Mouse (Mus musculus) inflammation-experienced regulatory T-cells, adult 16 weeks (primary cell): Measurements from ENCODE around the gene Gm21312. TPM values are rescaled to one million over a fixed set of nuclear protein-coding genes. Genes with fewer than 3 reads are reported as not detected.

Experiments used
- polyA plus RNA-seq: library from polyadenylated mRNA; unstranded; fragments of 100-300 nt; shearing (Covaris generic); gene quantifications from one replicate; pipeline ENCODE4 v1.2.1, GENCODE M21; 2017

The Gm21312 gene
- not detected for polyA plus RNA-seq

GRCm38 (mm10) chr10:104176724-104177123 lies at the start of gene Gm21312:
TSS of gene Gm21312 (plus strand) at chr10:104177024.

GRCm38 (mm10) chr10:104142687-104143086 lies 34.1 kb upstream of the Gm21312 start, which contains the start of gene Gm21293:
TSS of gene Gm21293 (plus strand) at chr10:104142987.

DNA sequence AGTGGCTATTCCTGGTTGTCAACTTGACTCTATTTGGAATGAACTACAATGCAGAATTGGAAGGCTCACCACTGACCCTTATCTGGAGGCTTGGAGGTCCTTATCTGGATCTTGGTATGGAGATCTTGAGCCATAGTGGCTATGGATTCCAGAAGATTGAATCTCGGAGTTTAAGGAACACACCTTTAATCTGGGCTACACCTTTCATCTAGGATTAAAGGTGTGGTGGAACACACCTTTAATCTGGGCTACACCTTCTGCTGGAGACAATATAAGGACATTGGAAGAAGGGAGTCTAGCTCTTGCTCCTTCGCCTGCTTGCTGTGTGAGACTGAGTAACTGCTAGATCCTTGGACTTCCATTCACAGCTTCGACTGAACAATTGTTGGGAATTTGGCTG lies 25.6 kb upstream of the Gm21312 start, which contains the start of gene Gm6763:
Gene Gm6763 (plus strand): TSS at position 301 of the 400 bp plus-strand sequence.

DNA sequence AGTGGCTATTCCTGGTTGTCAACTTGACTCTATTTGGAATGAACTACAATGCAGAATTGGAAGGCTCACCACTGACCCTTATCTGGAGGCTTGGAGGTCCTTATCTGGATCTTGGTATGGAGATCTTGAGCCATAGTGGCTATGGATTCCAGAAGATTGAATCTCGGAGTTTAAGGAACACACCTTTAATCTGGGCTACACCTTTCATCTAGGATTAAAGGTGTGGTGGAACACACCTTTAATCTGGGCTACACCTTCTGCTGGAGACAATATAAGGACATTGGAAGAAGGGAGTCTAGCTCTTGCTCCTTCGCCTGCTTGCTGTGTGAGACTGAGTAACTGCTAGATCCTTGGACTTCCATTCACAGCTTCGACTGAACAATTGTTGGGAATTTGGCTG lies 17.1 kb upstream of the Gm21312 start, which contains the start of gene Gm8764:
Gene Gm8764 (plus strand): TSS at position 301 of the 400 bp plus-strand sequence.

DNA sequence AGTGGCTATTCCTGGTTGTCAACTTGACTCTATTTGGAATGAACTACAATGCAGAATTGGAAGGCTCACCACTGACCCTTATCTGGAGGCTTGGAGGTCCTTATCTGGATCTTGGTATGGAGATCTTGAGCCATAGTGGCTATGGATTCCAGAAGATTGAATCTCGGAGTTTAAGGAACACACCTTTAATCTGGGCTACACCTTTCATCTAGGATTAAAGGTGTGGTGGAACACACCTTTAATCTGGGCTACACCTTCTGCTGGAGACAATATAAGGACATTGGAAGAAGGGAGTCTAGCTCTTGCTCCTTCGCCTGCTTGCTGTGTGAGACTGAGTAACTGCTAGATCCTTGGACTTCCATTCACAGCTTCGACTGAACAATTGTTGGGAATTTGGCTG lies 8.6 kb upstream of the Gm21312 start, which contains the start of gene Gm21304:
Gene Gm21304 (plus strand): TSS at position 301 of the 400 bp plus-strand sequence.

DNA sequence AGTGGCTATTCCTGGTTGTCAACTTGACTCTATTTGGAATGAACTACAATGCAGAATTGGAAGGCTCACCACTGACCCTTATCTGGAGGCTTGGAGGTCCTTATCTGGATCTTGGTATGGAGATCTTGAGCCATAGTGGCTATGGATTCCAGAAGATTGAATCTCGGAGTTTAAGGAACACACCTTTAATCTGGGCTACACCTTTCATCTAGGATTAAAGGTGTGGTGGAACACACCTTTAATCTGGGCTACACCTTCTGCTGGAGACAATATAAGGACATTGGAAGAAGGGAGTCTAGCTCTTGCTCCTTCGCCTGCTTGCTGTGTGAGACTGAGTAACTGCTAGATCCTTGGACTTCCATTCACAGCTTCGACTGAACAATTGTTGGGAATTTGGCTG lies 8.4 kb downstream of the Gm21312 start, which contains the start of gene Gm20765:
Gene Gm20765 (plus strand): TSS at position 301 of the 400 bp plus-strand sequence.

GRCm38 (mm10) chr10:104193742-104194141 lies 16.9 kb downstream of the Gm21312 start, which contains the start of gene Gm4340:
TSS of gene Gm4340 (plus strand) at chr10:104194042.

Other genes starting within 250 kb of the Gm21312 start
- gene Gm21293, start 34.0 kb upstream of the Gm21312 start, polyA plus RNA-seq, result not detected
- not detected for gene Gm6763, start 25.5 kb upstream of the Gm21312 start, polyA plus RNA-seq
- not detected for gene Gm8764, start 17.0 kb upstream of the Gm21312 start, polyA plus RNA-seq
- not detected for gene Gm21304, start 8.5 kb upstream of the Gm21312 start, polyA plus RNA-seq
- gene Gm20765, start 8.5 kb downstream of the Gm21312 start, polyA plus RNA-seq, result not detected
- gene Gm4340, start 17.0 kb downstream of the Gm21312 start, polyA plus RNA-seq, result not detected